15 mouse cellular contexts compared by ENCODE assay signal in genomic region chr8:49553175-49553574, GRCm38 (mm10).
A peak's percentile ranks its signal among the peaks of the same experiment; 100 is the strongest.
DNase-seq lines count a peak whose midpoint lies in the region; ATAC-seq and TF ChIP-seq lines count a peak whose summit lies in the region.
"Had no signal": no experiment of that assay in that cellular context is flagged by ENCODE, and none has a peak within 500 bp of the region (broad histone marks: within the 10 kb centered on the region; RNA-seq: fewer than 3 reads in every experiment).

No protein-coding gene starts in this region.

- H3K4me3 ChIP-seq in embryonic facial prominence, embryonic 14.5 days (ENCODE audit: low read depth, low read length) = no peak overlapping the region
- no peak overlapping the region for H3K4me3 ChIP-seq in embryonic facial prominence, embryonic 10.5 days
- H3K4me3 ChIP-seq in left cerebral cortex, adult 2 months = no peak overlapping the region
- H3K4me3 ChIP-seq in midbrain, embryonic 15.5 days = no peak overlapping the region
- H3K4me3 ChIP-seq: liver, embryonic 12.5 days; megakaryocyte, embryonic 14.5 days; neural tube, embryonic 13.5 days had no signal

- 78% methylated on average over 3 of the region's 3 CpGs for WGBS in embryonic facial prominence, embryonic 14.5 days
- WGBS in embryonic facial prominence, embryonic 10.5 days = 90% methylated on average over 3 of the region's 3 CpGs
- 85% methylated on average over 3 of the region's 3 CpGs for WGBS in midbrain, embryonic 15.5 days

- H3K9me3 ChIP-seq in embryonic facial prominence, embryonic 14.5 days (ENCODE audit: control insufficient read depth, low read length) = no peaks in the 10 kb centered on the region
- no peaks in the 10 kb centered on the region for H3K9me3 ChIP-seq in embryonic facial prominence, embryonic 10.5 days
- H3K9me3 ChIP-seq in midbrain, embryonic 15.5 days = 0 out of 2 replicates have a peak, but pooled peaks cover 3% of the 10 kb centered on the region
- H3K9me3 ChIP-seq: liver, embryonic 12.5 days; megakaryocyte, embryonic 14.5 days; neural tube, embryonic 13.5 days had no signal

- no peaks in the 10 kb centered on the region for H3K36me3 ChIP-seq in embryonic facial prominence, embryonic 14.5 days (ENCODE audit: control insufficient read depth, insufficient read depth, low read length)
- H3K36me3 ChIP-seq in embryonic facial prominence, embryonic 10.5 days (replicated peaks) = no peaks in the 10 kb centered on the region
- no peaks in the 10 kb centered on the region for H3K36me3 ChIP-seq in midbrain, embryonic 15.5 days (replicated peaks)
- H3K36me3 ChIP-seq: liver, embryonic 12.5 days; neural tube, embryonic 13.5 days had no signal

- H3K4me2 ChIP-seq in embryonic facial prominence, embryonic 14.5 days (ENCODE audit: low read depth, low read length) = no peak overlapping the region
- no peak overlapping the region for H3K4me2 ChIP-seq in midbrain, embryonic 15.5 days
- H3K4me2 ChIP-seq: liver, embryonic 12.5 days; neural tube, embryonic 13.5 days had no signal

- no peak for ATAC-seq in embryonic facial prominence, embryonic 14.5 days (ENCODE audit: low read depth)
- ATAC-seq in midbrain, embryonic 15.5 days (replicated peaks) = no peak
- ATAC-seq: liver, embryonic 12.5 days had no signal

- TF ChIP-seq CTCF in left cerebral cortex, adult 2 months (IDR thresholded peaks at IDR 0.05) = no peak

- no peak overlapping the region for H3K9ac ChIP-seq in embryonic facial prominence, embryonic 14.5 days (ENCODE audit: low read depth, low read length)
- no peak overlapping the region for H3K9ac ChIP-seq in midbrain, embryonic 15.5 days
- H3K9ac ChIP-seq: liver, embryonic 12.5 days; neural tube, embryonic 13.5 days had no signal

- no peak overlapping the region for H3K27ac ChIP-seq in embryonic facial prominence, embryonic 14.5 days (replicated peaks; ENCODE audit: low read depth, low read length)
- H3K27ac ChIP-seq in embryonic facial prominence, embryonic 10.5 days (replicated peaks) = no peak overlapping the region
- no peak overlapping the region for H3K27ac ChIP-seq in left cerebral cortex, adult 2 months
- H3K27ac ChIP-seq in midbrain, embryonic 15.5 days = no peak overlapping the region
- H3K27ac ChIP-seq: liver, embryonic 12.5 days; neural tube, embryonic 13.5 days; stomach, postnatal 0 days had no signal

- intact Hi-C loops in left cerebral cortex, postnatal 4 days (cut with DNase I) = no loop called here
- intact Hi-C loops in left cerebral cortex, adult 2 months (cut with DNase I) = no loop called here

- no peaks in the 10 kb centered on the region for H3K27me3 ChIP-seq in embryonic facial prominence, embryonic 14.5 days (replicated peaks; ENCODE audit: control insufficient read depth, insufficient read depth, low read length)
- no peaks in the 10 kb centered on the region for H3K27me3 ChIP-seq in embryonic facial prominence, embryonic 10.5 days (replicated peaks; ENCODE audit: low read depth, poor library complexity, severe bottlenecking)
- no peaks in the 10 kb centered on the region for H3K27me3 ChIP-seq in midbrain, embryonic 15.5 days (replicated peaks)
- H3K27me3 ChIP-seq: liver, embryonic 12.5 days; megakaryocyte, embryonic 14.5 days; neural tube, embryonic 13.5 days had no signal

- no peaks in the 10 kb centered on the region for H3K4me1 ChIP-seq in embryonic facial prominence, embryonic 14.5 days (ENCODE audit: control insufficient read depth, insufficient read depth, low read length)
- no peaks in the 10 kb centered on the region for H3K4me1 ChIP-seq in embryonic facial prominence, embryonic 10.5 days
- no peaks in the 10 kb centered on the region for H3K4me1 ChIP-seq in midbrain, embryonic 15.5 days
- H3K4me1 ChIP-seq: liver, embryonic 12.5 days; megakaryocyte, embryonic 14.5 days; neural tube, embryonic 13.5 days had no signal

- DNase-seq in embryonic facial prominence, embryonic 14.5 days (ENCODE audit: low spot score) = peak; percentile 36
- no peak for DNase-seq in embryonic facial prominence, embryonic 10.5 days (ENCODE audit: low spot score)
- peak; percentile 4 for DNase-seq in left cerebral cortex, postnatal 4 days
- no peak for DNase-seq in left cerebral cortex, adult 2 months (ENCODE audit: extremely low spot score in 1 of 2, low spot score in 2 of 2)
- DNase-seq in heart, postnatal 4 days = peak; percentile 57
- no peak for DNase-seq in right cerebral cortex, postnatal 14 days
- DNase-seq: adrenal gland, postnatal 25 days; kidney, postnatal 14 days; retina, postnatal 1 day; thymus, postnatal 36 days had no signal

Comparison
In these comparisons a context has a peak if more than half of its experiments do, and no peak if none do; other contexts are left out.
1. DNase-seq: peak in embryonic facial prominence, embryonic 14.5 days (single experiment), left cerebral cortex, postnatal 4 days (single experiment) and heart, postnatal 4 days (single experiment); none in embryonic facial prominence, embryonic 10.5 days (single experiment), left cerebral cortex, adult 2 months (0 of 2) and right cerebral cortex, postnatal 14 days (single experiment).